Mouse (Mus musculus) kidney, postnatal 36 days (tissue): ENCODE measurements at regions not wholly inside any gene's neighbourhood (a gene's known extent, or its start where the extent isn't known, plus 50 kb on each side); places are given as distances from the start of the nearest gene placed in this dataset.

Experiments
- DNase-seq, 2 experiments: peaks; one replicate each; pipeline ENCODE4 v3.0.0; 2021 to 2022; ENCODE audit warnings: mixed read lengths in 2 of 2

DNA sequence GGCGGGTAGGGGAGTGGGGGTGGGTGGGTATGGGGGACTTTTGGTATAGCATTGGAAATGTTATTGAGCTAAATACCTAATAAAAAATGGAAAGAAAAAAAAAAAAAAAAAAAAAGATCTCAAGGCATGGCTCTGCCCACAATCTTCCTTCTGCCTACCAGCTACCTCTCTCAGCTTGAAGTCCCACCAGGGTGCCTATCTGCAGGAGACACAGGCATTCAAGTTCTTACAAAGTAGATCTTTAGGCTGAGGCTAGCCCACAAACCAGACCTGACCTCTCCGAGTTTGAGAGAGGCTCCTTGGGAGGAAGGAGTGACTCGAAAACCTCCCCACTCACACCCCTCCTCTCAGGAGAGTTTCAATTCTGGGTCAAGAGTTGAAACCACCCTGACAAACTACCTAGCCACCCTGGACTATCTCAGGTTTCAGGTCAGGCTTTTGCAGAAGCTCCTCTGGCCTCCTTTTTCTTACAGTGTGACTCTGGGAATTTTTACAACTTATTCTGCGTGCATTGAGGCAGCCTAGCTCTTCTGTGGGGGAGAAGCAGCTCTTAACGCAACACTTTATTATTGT is 187.6 kb upstream of the Cxcr4 start:
- DNase-seq: no peak

DNA sequence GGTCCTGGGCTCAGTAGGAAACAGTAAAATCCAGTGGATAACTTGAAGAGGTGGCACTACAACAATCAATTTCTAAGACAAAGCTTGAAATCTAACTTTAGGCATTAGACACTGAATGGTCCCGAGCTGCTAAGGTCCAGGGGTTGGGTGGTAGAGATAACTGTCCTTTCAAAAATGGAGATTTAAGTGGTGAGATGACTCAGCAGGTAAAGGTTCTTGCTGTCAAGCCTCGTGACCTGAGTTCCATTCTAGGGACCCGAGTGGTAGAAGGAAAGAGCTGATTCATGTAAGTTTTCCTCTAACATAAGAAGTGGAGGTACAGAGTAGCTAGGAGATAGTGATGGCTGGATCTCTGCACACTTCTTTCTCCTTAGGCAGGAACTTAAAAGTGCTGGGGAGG is 180.3 kb upstream of the Cxcr4 start:
- no peak for DNase-seq

DNA sequence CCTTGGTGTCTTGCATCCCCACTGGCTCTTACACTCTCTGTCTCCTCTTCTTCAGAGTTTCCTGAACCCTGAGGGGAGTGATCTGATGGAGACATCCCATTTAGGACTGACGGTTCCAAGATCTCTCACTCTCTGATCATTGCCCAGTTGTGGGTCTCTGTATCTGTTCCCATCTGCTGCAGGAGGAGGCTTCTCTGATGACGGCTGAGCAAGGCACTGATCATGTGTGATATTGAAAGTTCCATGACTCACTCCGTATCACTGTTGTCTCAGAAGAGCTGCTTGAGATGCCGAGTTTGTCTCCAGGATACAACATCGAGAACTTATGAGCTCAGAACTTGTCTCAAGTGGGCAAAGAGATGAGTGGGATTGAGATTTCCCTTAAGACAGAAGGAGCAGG is 178.7 kb upstream of the Cxcr4 start:
- no peak for DNase-seq

DNA sequence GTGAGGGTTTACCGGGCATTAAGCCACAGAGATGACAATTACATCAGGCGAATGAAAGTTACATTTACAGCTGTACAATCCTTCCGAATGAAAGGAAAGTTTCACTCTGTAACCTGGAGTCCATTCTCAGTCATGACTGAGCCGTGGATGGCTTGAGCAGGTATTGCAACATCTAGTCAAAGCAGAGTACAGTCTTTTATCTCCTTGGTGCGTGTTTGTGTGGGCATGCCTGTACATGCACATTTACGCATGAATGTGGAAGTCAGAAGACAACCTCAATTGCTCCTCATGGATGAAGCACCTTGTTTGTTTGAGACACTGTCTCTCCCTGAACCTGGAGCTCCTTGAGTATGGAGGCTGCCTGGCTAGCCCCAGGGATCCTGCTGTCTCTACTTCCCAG is 175.9 kb upstream of the Cxcr4 start:
- DNase-seq: no peak

DNA sequence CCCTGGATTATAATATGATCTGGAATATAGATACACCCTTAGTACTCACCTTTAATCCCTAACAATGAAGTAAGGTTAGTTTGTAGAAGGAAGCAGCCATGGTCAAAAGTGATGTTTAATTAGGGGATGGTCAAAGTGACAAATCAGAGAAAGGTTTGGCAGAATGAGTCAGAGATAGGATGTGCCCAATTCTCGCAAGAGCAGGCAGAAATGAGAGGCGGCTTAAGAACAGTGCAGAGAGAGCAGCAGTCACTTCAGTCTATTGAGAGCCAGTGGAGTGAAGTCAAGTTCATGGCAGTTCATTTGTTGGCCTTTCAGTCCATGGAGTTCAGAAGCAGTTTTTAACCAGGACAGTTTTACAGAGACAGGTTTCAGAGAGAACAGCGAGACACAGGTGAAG is 175.3 kb upstream of the Cxcr4 start:
- no peak for DNase-seq

DNA sequence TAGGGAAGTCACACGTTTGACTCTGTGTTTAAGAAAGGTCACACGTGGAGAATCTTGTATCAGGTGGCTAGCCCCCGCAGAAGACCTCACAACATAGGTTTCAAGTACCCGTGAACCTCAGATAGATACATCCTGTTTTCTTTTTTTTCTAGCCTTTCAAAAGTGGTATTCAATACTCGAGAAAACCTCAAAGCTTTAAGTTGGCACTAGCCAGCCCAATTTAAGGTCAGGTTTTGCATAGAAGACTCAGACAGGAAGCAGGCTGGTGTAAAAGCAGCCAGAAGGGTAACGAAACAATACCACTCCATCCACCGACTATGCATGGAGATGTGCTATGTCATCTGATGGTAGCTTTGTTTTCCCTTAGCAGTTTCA is 174.8 kb upstream of the Cxcr4 start:
- no peak for DNase-seq

DNA sequence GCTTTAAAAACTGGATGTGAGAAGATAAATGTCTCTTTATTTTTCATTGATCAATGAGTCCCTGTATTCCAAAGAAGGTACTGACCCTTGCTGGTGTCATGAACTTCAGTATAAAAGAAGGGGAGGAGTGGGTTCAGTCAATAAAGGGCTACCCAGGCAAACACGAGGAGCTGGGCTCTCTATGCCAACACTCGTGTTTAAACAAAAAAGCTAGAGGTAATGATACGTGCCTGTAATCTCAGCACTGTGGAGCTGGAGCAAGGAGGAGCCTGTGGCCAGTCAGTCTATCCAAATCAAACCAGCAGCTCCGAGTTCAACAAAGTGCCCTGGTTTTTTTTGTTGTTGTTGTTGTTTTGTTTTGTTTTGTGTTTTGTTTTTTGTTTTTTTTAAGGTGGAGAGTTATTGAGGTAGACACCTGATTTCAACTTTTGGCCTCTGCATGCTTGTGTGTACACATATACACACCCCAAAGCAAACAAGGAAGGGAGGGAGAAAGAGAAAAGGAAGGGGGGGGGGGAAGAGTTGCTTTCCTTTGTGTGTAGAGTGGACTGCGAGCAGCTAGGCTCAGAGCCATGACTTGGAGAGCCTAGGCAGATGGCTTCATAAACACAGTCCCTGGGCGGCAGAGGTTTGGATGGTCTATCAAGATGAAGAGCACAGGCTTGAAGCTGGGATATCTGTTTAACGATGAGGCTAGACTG is 174.2 kb upstream of the Cxcr4 start:
- DNase-seq: no peak

DNA sequence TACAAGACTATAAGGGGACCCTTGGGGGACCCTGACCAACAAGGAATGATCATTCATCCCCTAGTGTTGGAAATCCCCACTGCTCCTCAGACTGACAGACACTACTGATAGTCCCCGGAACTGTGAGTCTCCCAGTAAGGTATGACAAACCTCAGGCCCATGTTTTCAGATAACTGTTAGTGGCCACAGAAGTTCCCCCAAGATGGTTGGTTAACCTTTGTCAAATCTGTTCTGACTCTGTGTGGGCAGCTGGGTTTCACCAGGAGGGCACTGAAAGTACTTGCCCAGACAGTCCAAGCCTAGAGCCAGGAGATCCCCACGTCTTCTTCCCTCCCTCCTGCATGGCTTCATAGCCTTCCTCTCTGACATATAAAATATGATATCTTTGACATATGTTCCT is 173.5 kb upstream of the Cxcr4 start:
- no peak for DNase-seq

DNA sequence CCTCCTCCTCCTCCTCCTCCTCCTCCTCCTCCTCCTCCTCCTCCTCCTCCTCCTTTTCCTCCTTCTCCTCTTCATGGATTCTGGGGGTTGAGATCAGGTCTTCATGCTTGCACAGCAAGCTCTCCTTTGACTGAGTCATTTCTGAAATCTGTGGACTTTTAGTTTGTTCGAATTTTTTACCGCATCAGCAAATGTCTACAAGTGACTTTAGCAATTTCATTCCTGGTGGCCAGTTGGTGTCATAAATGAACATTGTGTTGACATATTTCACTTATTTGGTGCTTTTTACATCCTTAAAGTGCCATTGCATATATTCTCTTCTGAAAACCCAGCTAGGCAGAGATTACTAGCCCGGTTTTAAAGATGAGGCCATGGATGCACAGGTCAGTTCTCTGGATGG is 173.0 kb upstream of the Cxcr4 start:
- DNase-seq: no peak

DNA sequence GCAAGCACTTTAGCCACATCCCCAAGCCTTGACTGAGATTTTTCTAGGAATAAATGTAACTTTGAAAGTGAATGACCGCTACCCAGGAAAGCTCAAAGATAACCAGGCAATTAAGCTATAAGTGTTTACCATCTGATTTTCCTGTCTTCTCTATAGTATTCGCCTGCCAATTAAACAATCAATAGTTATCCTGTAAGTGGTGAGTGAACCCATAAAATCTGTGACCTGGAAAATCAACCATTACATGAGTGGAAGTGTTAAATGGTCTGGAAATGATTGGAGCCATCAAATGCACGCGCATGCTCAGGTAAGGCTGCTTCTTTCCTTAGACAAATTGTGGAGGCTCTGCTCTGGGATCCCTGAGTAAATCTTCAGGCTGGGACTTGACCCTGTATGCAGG is 170.8 kb upstream of the Cxcr4 start:
- no peak for DNase-seq

DNA sequence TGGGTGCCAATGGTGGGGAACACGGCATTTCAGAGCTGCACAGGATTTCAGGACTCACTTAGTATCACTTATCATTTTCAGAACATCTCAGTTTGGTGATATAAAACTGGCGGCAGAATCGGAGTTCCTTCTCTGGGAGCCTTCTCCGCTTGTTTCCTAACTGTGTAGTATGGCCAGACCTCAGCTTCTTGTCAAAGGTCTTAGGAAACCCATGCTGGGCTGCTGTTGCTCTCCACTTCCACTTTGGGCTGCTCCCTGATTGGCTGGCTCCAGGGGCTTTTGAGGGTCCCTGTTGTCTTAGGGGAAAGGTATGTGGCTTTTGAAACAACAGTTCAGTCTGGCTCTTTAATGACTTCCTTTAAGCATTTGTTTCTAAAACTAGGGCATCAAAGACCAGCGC is 170.0 kb upstream of the Cxcr4 start:
- DNase-seq: no peak

DNA sequence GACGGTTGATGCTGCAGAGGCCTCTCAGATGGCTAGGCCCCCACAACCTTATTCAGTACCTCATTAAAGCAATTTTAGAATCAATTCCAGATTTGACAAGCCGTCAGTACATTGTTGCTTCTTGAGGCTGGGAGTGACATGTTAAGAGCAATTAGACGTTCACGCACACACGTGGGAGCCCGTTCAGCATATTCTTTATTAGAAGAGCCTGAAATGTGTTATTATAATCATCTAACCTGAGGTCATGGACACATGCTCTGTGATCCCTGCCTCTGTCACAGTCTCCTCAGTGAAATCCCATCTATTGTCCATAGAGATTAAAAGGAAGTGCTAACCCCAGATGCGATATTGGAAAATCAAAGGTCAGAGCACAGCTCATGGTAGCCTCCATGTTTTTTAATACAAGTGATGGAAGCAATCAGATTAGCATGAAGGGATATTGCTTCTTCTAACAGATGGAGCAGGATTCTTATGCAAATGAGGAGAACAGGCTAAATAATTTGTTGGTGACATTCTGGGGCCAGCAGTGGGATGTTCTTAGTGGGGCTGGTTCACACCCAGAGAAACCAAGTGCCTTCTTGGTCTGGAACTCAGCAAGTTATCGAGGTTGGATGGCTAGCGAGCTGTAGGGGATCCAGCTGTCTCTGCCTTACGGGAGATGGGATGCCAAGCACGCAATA is 166.8 kb upstream of the Cxcr4 start:
- DNase-seq: no peak

DNA sequence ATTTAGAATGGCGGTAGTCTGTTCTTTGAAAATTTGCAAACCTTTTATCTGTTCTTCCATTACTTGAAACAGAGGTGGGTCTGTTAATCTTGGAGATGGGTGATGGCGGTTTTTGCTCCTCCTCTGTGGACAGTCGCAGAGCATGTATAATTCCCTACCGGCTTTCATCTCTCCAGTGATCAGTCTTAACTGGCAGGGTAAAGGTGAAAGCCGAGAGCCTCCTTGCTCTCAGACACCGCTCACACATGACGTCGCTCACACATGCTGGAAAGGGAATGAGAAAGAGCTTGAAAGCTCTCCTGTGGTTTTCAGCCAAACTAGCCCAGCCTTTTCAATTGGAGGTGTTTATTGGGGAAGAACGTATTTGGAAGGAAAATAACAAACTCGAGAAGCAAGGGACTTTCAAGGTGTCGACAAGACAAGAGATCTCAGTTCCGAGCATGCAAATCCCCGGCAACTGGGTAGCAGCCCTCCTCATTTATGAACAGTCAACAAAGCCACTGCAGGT is 166.3 kb upstream of the Cxcr4 start:
- DNase-seq: no peak

DNA sequence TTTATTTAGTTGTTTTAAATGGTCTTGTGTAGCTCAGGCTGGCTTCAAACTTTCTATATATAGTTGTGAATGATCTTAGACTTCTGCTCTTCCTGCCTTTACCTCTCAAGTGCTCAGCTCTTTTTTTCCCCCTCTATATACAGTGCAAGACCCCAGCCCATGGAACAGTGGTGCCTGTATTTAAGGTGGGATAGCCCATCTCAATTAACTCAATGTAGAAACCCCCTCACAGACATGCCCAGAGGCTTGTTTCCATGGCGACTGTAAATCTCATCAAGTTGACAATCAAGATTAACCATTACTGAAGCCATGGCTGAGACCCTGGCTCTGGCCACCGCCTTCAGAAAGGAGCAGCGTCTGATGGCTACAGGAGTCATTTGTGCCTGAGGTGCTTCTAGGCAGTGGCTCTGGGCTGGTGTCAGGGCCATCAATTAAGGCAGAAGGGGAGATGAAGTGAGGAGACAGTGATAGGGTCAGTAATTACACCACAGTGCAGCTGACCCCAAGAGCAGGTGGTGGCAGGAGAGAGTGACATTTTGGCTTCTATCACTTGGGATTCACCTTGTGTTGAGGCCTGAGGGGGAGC is 161.4 kb upstream of the Cxcr4 start:
- no peak for DNase-seq

DNA sequence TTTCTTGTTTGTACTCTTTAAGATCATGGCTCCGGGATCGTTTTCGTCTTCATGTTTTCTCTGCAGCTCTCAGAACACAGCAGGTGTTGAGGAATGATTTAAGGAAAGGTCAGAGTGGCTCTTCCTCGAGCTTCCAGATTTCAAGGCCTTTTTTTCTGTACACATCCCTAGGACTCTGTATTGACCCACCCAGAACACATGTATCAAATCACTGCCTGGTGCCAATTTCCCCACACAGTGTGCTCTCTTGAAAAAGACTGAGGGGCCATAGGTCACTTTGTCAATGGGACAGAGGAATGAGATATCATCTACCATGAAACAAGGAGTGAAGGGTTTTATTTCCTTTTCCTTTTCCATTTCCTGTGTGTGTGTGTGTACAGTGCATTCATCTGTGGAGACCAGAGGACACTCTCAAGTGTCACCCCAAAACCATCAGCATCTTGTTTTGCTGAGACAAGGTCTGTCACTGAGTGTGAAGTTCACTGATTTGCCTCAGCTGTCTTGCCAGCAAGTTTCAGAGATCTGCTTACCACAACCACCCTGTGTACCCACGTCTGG is 157.4 kb upstream of the Cxcr4 start:
- DNase-seq: no peak

DNA sequence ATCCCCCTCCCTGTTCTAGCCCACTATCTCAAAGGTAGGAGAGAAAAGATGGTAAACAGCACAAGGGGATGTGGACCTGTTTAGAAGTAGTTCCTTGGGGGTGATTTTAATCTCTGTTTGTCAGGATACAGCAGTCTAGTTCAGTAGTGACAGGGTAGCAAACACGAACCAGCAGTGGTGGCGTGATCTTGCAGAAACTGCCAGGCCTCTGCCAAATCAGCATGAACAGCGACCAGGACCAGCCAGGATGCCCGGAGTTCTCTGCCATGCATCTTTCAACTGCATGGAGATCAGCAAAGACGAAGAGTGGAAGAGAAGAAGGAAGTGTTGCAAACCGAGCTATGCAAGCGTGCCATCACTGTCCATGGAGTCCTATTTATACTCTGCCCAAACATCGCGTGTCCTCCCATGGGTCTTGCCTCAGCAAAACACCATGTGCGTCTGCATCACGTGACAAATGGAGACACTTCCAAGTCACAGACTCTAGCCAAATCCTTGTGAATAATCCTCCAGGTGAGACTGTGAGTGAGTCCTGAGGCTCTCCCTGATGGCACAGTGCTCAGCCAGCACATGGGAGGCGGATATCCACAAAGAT is 155.2 kb upstream of the Cxcr4 start:
- DNase-seq: no peak

DNA sequence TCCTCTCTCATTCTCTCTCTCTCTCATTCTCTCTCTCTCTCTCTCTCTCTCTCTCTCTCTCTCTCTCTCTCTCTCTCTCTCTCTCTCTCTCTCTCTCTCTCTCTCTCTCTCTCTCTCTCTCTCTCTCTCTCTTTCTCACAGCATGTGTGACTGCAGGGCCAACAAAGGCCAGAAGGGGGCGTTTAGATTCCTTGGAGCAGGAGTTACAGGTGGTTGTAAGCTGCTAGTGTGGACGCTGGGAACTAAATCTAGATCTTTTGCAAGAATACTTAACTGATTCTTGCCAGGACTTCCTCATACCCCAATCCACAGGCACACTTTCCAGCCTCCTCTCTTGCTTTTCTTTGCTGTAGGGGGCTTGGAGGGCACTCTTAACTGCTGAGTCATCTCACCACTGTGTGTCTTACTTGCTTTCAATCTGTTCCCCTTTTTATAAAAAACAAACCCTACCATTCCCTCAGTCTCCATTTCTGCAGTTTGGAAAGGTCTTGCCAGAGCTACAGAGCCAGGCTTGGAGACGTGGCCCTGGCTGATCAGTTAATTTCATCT is 154.4 kb upstream of the Cxcr4 start:
- DNase-seq: peak in 1 of 2 experiments; percentile 14

DNA sequence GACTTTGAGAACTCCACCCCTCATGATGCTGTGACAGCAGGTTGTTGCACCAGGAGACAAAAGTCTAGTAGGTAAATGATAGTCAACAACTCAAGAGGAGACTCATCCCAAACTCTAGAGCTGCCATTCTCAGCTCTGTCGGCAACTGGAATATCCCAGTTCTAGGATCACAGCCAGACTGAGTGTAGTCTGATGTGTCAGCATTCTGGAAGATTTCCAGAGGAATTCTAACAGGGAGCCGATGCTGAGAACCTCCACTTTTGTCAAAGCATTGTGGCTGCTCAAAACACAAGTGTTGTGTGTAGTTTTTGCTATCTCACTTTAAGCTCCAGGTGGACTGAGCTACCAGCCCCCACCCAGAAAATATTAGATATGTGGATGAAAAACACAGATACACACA is 148.5 kb upstream of the Cxcr4 start:
- DNase-seq: peak; percentile 14 to 43

DNA sequence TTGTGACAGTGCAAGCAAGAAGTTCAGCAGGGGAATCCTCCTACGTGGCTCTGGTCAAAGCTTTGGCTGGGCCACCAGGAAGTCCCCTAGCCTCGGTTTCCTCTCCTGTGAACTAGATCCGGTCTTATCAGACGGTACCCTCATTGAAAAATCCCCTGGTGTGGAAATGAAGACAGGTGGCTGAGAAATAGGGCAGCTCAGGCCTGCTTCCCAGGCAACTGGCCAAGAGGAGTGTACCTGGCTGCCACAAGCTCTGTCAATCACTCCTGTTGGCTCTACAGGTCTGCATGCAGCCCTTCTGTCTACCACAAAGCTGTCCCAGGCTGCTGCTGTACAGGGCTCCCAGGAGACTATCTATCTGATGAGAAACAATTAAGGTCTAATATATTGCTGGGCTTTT is 146.1 kb upstream of the Cxcr4 start:
- peak in 1 of 2 experiments; percentile 15 for DNase-seq

DNA sequence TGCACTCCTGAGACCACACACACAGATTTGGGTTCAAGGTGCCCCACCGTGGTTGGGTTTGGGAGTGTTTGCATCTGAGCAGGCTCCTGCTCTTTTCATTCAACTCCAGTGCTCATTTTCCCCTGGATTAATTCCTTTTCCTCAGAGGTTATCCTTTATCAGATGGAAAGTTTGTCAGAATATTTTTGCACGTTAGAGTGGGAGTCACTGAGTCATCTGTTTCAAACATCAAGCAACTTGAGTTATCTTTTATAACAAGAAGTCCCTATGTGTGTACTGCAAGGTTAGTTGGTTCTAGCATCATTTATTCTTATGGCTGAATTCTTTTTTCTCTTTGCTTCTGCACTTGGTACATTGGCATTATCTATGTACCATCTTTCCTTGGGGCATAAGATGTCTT is 142.8 kb upstream of the Cxcr4 start:
- no peak for DNase-seq

DNA sequence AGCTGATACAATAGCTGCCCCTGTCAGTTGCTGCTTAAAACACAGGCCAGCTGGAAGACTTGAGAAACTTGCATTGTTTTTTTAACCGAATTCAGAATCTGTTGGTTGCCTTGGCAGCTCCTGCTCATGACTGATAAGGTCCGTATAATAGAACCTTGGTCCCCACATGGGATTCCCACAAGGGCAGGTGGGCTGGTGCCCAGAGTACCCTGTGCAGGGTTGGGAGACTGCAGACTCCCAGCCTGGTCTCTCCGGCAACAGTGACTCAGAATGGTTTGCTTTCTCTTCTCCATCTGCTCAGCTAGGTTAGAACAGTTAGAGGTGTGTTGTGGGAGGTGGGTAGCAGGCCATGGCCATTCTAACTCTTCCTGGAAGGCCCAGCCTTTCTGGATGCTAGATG is 139.4 kb upstream of the Cxcr4 start:
- DNase-seq: no peak

DNA sequence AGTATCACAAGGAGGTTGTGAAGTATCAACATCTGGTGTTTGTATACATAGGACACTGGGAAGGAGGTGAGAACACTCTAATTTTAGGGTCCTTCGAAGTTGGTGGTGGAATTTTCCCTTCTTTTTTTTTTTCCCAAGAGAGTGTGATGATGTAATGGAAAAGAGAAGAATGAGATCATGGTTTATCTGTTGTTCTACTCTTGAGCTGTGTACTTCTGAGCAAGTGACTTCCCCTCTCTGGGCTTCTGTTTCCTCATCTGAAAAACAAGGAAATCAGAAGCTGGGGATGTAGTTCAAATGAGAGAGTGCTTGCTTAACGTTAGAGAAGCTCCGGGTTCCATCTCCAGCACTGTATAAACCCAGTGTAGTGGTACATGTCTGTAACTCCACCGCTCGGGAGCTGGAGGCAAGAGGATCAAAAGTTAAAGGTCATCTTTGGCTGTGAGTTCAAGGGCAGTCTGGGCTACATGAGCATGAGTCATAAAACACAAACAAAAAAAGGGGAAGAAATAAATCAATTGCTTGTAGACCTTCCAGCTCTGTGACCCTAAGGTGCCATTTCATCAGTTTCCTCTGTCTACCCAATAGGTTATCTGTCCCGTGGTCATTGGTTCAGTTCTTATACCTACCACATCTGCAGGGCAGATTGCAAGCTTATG is 132.5 kb upstream of the Cxcr4 start:
- DNase-seq: no peak
